8 mouse cellular contexts compared by ENCODE assay signal in genomic region chr1:150099790-150100333, GRCm38 (mm10). TPM values are rescaled to one million over a fixed set of nuclear protein-coding genes. Genes with fewer than 3 reads are reported as not detected.
DNase-seq lines count a peak whose midpoint lies in the region; ATAC-seq and TF ChIP-seq lines count a peak whose summit lies in the region.

Gene Ptgs2, plus strand, starts transcription at chr1:150100031.

- no peak within 1 kb of the TSS for H3K27ac ChIP-seq in embryonic facial prominence, embryonic 12.5 days
- peak within 1 kb of the TSS; percentile 49; the same call in 1 of the 2 replicates for H3K27ac ChIP-seq in heart, embryonic 10.5 days
- no peak within 1 kb of the TSS for H3K27ac ChIP-seq in kidney, embryonic 16.5 days (ENCODE audit: low read length)
- H3K27ac ChIP-seq in liver, embryonic 13.5 days, result no peak within 1 kb of the TSS
- H3K27ac ChIP-seq in stomach, postnatal 0 days (replicated peaks), result peak within 1 kb of the TSS; percentile 35; the same call in 1 of the 2 replicates

- TF ChIP-seq CTCF in stomach, postnatal 0 days (IDR thresholded peaks at IDR 0.05; ENCODE audit: low read depth), result peak; percentile 46

- TF ChIP-seq EP300 in stomach, postnatal 0 days (optimal IDR thresholded peaks at IDR 0.05), result no peak

- H3K4me3 ChIP-seq in embryonic facial prominence, embryonic 12.5 days, result peak within 1 kb of the TSS; percentile 48
- peak within 1 kb of the TSS; percentile 64 for H3K4me3 ChIP-seq in heart, embryonic 10.5 days
- peak within 1 kb of the TSS; percentile 50 for H3K4me3 ChIP-seq in kidney, embryonic 16.5 days (ENCODE audit: low read length)
- peak within 1 kb of the TSS; percentile 35 for H3K4me3 ChIP-seq in liver, embryonic 13.5 days (replicated peaks)
- H3K4me3 ChIP-seq in stomach, postnatal 0 days (ENCODE audit: low read depth, low read length), result peak within 1 kb of the TSS; percentile 43

- H3K9ac ChIP-seq in embryonic facial prominence, embryonic 12.5 days, result peak within 1 kb of the TSS; percentile 44
- H3K9ac ChIP-seq in kidney, embryonic 16.5 days (replicated peaks; ENCODE audit: low read length), result peak within 1 kb of the TSS; percentile 53
- no peak within 1 kb of the TSS for H3K9ac ChIP-seq in liver, embryonic 13.5 days
- H3K9ac ChIP-seq in stomach, postnatal 0 days (ENCODE audit: low read length), result peak within 1 kb of the TSS; percentile 60

- 0 out of 2 replicates have a peak, but pooled peaks cover 3% of the 10 kb centered on the region for H3K4me1 ChIP-seq in embryonic facial prominence, embryonic 12.5 days
- H3K4me1 ChIP-seq in heart, embryonic 10.5 days, result peaks cover 4% of the 10 kb centered on the region; the same call in 1 of the 2 replicates
- H3K4me1 ChIP-seq in kidney, embryonic 16.5 days (ENCODE audit: insufficient read depth, low read length), result peaks cover 3% of the 10 kb centered on the region; the same call in 1 of the 2 replicates
- 0 out of 2 replicates have a peak, but pooled peaks cover 5% of the 10 kb centered on the region for H3K4me1 ChIP-seq in liver, embryonic 13.5 days (replicated peaks)
- H3K4me1 ChIP-seq in stomach, postnatal 0 days (replicated peaks; ENCODE audit: control insufficient read depth, insufficient read depth), result 0 out of 2 replicates have a peak, but pooled peaks cover 4% of the 10 kb centered on the region

- H3K4me2 ChIP-seq in embryonic facial prominence, embryonic 12.5 days (replicated peaks), result peak within 1 kb of the TSS; percentile 88
- peak within 1 kb of the TSS; percentile 82 for H3K4me2 ChIP-seq in kidney, embryonic 16.5 days (replicated peaks; ENCODE audit: low read depth, low read length)
- H3K4me2 ChIP-seq in liver, embryonic 13.5 days, result peak within 1 kb of the TSS; percentile 62
- H3K4me2 ChIP-seq in stomach, postnatal 0 days (replicated peaks; ENCODE audit: low read depth), result peak within 1 kb of the TSS; percentile 77

- 0 out of 2 replicates have a peak, but pooled peaks have one; percentile 10 for ATAC-seq in cerebellum, adult (ENCODE audit: insufficient number of reproducible peaks, low FRiP score, low TSS enrichment)
- ATAC-seq in embryonic facial prominence, embryonic 12.5 days (ENCODE audit: insufficient number of reproducible peaks, insufficient read depth, low FRiP score, low TSS enrichment), result peak; percentile 82
- peak; percentile 93 for ATAC-seq in kidney, embryonic 16.5 days (ENCODE audit: low FRiP score, low TSS enrichment)
- ATAC-seq in liver, embryonic 13.5 days (ENCODE audit: low read depth), result peak; percentile 36; the same call in 1 of the 2 replicates
- ATAC-seq in monocyte, adult 5-6 weeks (replicated peaks; ENCODE audit: insufficient number of reproducible peaks, low FRiP score, low TSS enrichment, poor library complexity, severe bottlenecking), result peak; percentile 47
- ATAC-seq in stomach, postnatal 0 days (ENCODE audit: low FRiP score, low TSS enrichment), result peak; percentile 83; the same call in 1 of the 2 replicates

- WGBS in embryonic facial prominence, embryonic 12.5 days, result under 1% methylated on average over 26 of the region's 26 CpGs
- 2% methylated on average over 26 of the region's 26 CpGs for WGBS in heart, embryonic 10.5 days
- under 1% methylated on average over 26 of the region's 26 CpGs for WGBS in kidney, embryonic 16.5 days
- WGBS in liver, embryonic 13.5 days (ENCODE audit: insufficient replicate concordance), result 2% methylated on average over 26 of the region's 26 CpGs
- 3% methylated on average over 26 of the region's 26 CpGs for WGBS in stomach, postnatal 0 days

- no peaks in the 10 kb centered on the region for H3K27me3 ChIP-seq in embryonic facial prominence, embryonic 12.5 days
- no peaks in the 10 kb centered on the region for H3K27me3 ChIP-seq in heart, embryonic 10.5 days (ENCODE audit: insufficient read depth, poor library complexity, severe bottlenecking)
- no peaks in the 10 kb centered on the region for H3K27me3 ChIP-seq in kidney, embryonic 16.5 days (ENCODE audit: insufficient read depth, low read length)
- peaks cover 4% of the 10 kb centered on the region; the same call in 1 of the 2 replicates for H3K27me3 ChIP-seq in liver, embryonic 13.5 days
- H3K27me3 ChIP-seq in stomach, postnatal 0 days (ENCODE audit: control insufficient read depth, insufficient read depth, low read length), result no peaks in the 10 kb centered on the region

- H3K36me3 ChIP-seq in embryonic facial prominence, embryonic 12.5 days, result no peaks in the 10 kb centered on the region
- H3K36me3 ChIP-seq in heart, embryonic 10.5 days, result no peaks in the 10 kb centered on the region
- no peaks in the 10 kb centered on the region for H3K36me3 ChIP-seq in kidney, embryonic 16.5 days (ENCODE audit: insufficient read depth, low read length)
- H3K36me3 ChIP-seq in liver, embryonic 13.5 days, result no peaks in the 10 kb centered on the region
- no peaks in the 10 kb centered on the region for H3K36me3 ChIP-seq in stomach, postnatal 0 days (ENCODE audit: control insufficient read depth, insufficient read depth, low read length)

- H3K9me3 ChIP-seq in embryonic facial prominence, embryonic 12.5 days, result no peaks in the 10 kb centered on the region
- no peaks in the 10 kb centered on the region for H3K9me3 ChIP-seq in heart, embryonic 10.5 days
- H3K9me3 ChIP-seq in kidney, embryonic 16.5 days (ENCODE audit: low read length), result no peaks in the 10 kb centered on the region
- no peaks in the 10 kb centered on the region for H3K9me3 ChIP-seq in liver, embryonic 13.5 days (replicated peaks)
- no peaks in the 10 kb centered on the region for H3K9me3 ChIP-seq in stomach, postnatal 0 days (ENCODE audit: control insufficient read depth, low read length)

- DNase-seq in cerebellum, adult 11-12 months, result no peak
- DNase-seq in heart, embryonic 10.5 days (ENCODE audit: low spot score), result peak; percentile 77
- DNase-seq in liver, embryonic 13.5 days, result no peak
- peak; percentile 58 for DNase-seq in stomach, postnatal 0 days (ENCODE audit: low spot score)

RNA-seq across cellular contexts. Expression of gene Ptgs2, which starts in this region (rescaled TPM):
- polyA plus RNA-seq in embryonic facial prominence, embryonic 12.5 days (2016; fragmentation: Nextera tagmentation; extraction: Ambion mirVana), result 0.10 and 0.13 TPM in 2 replicates
- 0.15 and 0.49 TPM in 2 replicates for polyA plus RNA-seq in heart, embryonic 10.5 days (2016; fragmentation: Nextera tagmentation; extraction: Ambion mirVana)
- polyA plus RNA-seq in kidney, embryonic 16.5 days (2015; fragmentation: Nextera tagmentation; extraction: Ambion mirVana), result 1.3 and 1.8 TPM in 2 replicates
- 0.03 and 0.06 TPM in 2 replicates for polyA plus RNA-seq in liver, embryonic 13.5 days (2015; fragmentation: Nextera tagmentation; extraction: Ambion mirVana)
- total RNA-seq in monocyte, adult 5-6 weeks (2017), result 15.4 to 31.1 TPM (median 29.7 TPM) in 3 replicates
- polyA plus RNA-seq in stomach, postnatal 0 days (2015; fragmentation: Nextera tagmentation; extraction: Ambion mirVana), result 0.54 and 0.61 TPM in 2 replicates

Comparison
In these comparisons a context has a peak if more than half of its experiments do, and no peak if none do; other contexts are left out.
1. Peak in ATAC-seq, H3K4me3 ChIP-seq, H3K9ac ChIP-seq and H3K4me2 ChIP-seq in embryonic facial prominence, embryonic 12.5 days; RNA of the gene not detected or under 1 TPM.
2. Peak in DNase-seq, H3K4me3 ChIP-seq and H3K27ac ChIP-seq in heart, embryonic 10.5 days; RNA of the gene not detected or under 1 TPM.
3. Peak in ATAC-seq, H3K4me3 ChIP-seq and H3K4me2 ChIP-seq in liver, embryonic 13.5 days; RNA of the gene not detected or under 1 TPM.
4. Peak in DNase-seq, ATAC-seq, H3K4me3 ChIP-seq, H3K27ac ChIP-seq, H3K9ac ChIP-seq and H3K4me2 ChIP-seq in stomach, postnatal 0 days; RNA of the gene not detected or under 1 TPM.
5. ATAC-seq: peak in every context shown above with its lines; median percentile 93 in kidney, embryonic 16.5 days; 83 in stomach, postnatal 0 days; 82 in embryonic facial prominence, embryonic 12.5 days; 47 in monocyte, adult 5-6 weeks; 36 in liver, embryonic 13.5 days; 10 in cerebellum, adult.